Mouse (Mus musculus) ES-E14 (cell line): ENCODE measurements around the gene Zfp91.

Experiments used
- ZC3H11A ChIP-seq: IDR thresholded peaks from 2 replicates; pipeline ENCODE4 v1.6.1; 2012; ENCODE audit warnings: low read depth, mild to moderate bottlenecking, inconsistent platforms, low read length, borderline replicate concordance
- ZNF384 ChIP-seq: IDR thresholded peaks from 2 replicates; pipeline ENCODE4 v1.6.1; 2012; ENCODE audit warnings: low read depth, low read length, inconsistent platforms

DNA sequence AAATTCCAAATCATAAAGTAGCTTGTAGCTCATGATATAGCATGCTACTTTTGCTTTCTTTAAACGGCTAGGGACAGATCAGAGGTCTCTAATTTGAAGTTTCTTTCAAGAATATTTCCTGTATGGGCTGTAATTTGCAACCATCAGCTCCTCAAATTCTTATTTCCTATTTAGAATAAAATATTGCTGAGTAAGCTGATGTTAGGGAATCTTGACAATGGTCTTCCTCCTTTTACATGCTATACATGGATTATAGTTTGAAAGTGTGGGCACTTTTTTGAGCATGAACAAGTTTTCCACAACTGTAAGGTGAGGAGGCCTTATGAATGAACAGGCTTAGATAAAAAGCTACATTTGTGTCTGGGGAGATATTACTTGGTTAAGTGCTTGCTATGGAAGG is 18.0 kb upstream of the Zfp91 start:
- TF ChIP-seq ZNF384: no peak
- no peak for TF ChIP-seq ZC3H11A
